Mouse (Mus musculus): Measurements from ENCODE around the gene Mlxipl.
A peak's percentile ranks its signal among the peaks of the same experiment; 100 is the strongest.

The Mlxipl gene

GRCm38 (mm10) chr5:135144469-135144868 lies 54.8 kb downstream of the Mlxipl start:
- DNase-seq (ENCODE audit: extremely low spot score, low read depth, low spot score) = no peak

- no peak for DNase-seq (ENCODE audit: extremely low spot score, low read depth, low spot score)
Measured at GRCm38 (mm10) chr5:135145532-135145931, 55.8 kb downstream of the Mlxipl start.

GRCm38 (mm10) chr5:135145955-135146354 lies 56.3 kb downstream of the Mlxipl start:
- no peak for DNase-seq (ENCODE audit: extremely low spot score, low read depth, low spot score)

GRCm38 (mm10) chr5:135148715-135149052 lies 59.0 kb downstream of the Mlxipl start:
- DNase-seq (ENCODE audit: extremely low spot score, low read depth, low spot score) = no peak

- DNase-seq (ENCODE audit: extremely low spot score, low read depth, low spot score) = peak; percentile 93
Measured at GRCm38 (mm10) chr5:135149053-135149819, 59.5 kb downstream of the Mlxipl start, which contains the start of gene Tbl2. Tbl2 (plus strand) TSS chr5:135149657.

GRCm38 (mm10) chr5:135149820-135150178 lies 60.1 kb downstream of the Mlxipl start:
- no peak for DNase-seq (ENCODE audit: extremely low spot score, low read depth, low spot score)

GRCm38 (mm10) chr5:135156496-135156895 lies 66.8 kb downstream of the Mlxipl start:
- DNase-seq (ENCODE audit: extremely low spot score, low read depth, low spot score) = no peak

- DNase-seq (ENCODE audit: extremely low spot score, low read depth, low spot score) = no peak
Measured at GRCm38 (mm10) chr5:135161221-135161620, 71.5 kb downstream of the Mlxipl start.

GRCm38 (mm10) chr5:135161650-135162049 lies 72.0 kb downstream of the Mlxipl start:
- DNase-seq (ENCODE audit: extremely low spot score, low read depth, low spot score) = no peak

GRCm38 (mm10) chr5:135162361-135162760 lies 72.7 kb downstream of the Mlxipl start:
- no peak for DNase-seq (ENCODE audit: extremely low spot score, low read depth, low spot score)

GRCm38 (mm10) chr5:135162821-135163220 lies 73.1 kb downstream of the Mlxipl start:
- no peak for DNase-seq (ENCODE audit: extremely low spot score, low read depth, low spot score)

- no peak for DNase-seq (ENCODE audit: extremely low spot score, low read depth, low spot score)
Measured at GRCm38 (mm10) chr5:135166909-135167308, 77.2 kb downstream of the Mlxipl start.

- no peak for DNase-seq (ENCODE audit: extremely low spot score, low read depth, low spot score)
Measured at GRCm38 (mm10) chr5:135167469-135167868, 77.8 kb downstream of the Mlxipl start.

- peak; percentile 78 for DNase-seq (ENCODE audit: extremely low spot score, low read depth, low spot score)
Measured at GRCm38 (mm10) chr5:135168063-135169062, 78.7 kb downstream of the Mlxipl start, which contains the start of gene Bcl7b. Bcl7b (plus strand) TSS chr5:135168283.

- DNase-seq (ENCODE audit: extremely low spot score, low read depth, low spot score) = no peak
Measured at GRCm38 (mm10) chr5:135169479-135169878, 79.8 kb downstream of the Mlxipl start.

GRCm38 (mm10) chr5:135171688-135172220 lies 82.1 kb downstream of the Mlxipl start:
- no peak for DNase-seq (ENCODE audit: extremely low spot score, low read depth, low spot score)

- no peak for DNase-seq (ENCODE audit: extremely low spot score, low read depth, low spot score)
Measured at GRCm38 (mm10) chr5:135172986-135173385, 83.3 kb downstream of the Mlxipl start.

- DNase-seq (ENCODE audit: extremely low spot score, low read depth, low spot score) = no peak
Measured at GRCm38 (mm10) chr5:135175086-135175485, 85.4 kb downstream of the Mlxipl start.

- no peak for DNase-seq (ENCODE audit: extremely low spot score, low read depth, low spot score)
Measured at GRCm38 (mm10) chr5:135178523-135178922, 88.8 kb downstream of the Mlxipl start.

GRCm38 (mm10) chr5:135178996-135179395 lies 89.3 kb downstream of the Mlxipl start:
- no peak for DNase-seq (ENCODE audit: extremely low spot score, low read depth, low spot score)

- DNase-seq (ENCODE audit: extremely low spot score, low read depth, low spot score) = no peak
Measured at GRCm38 (mm10) chr5:135179616-135180015, 89.9 kb downstream of the Mlxipl start.
